Comparison of ENCODE assay signal across 8 mouse cellular contexts in genomic region chr11:119909436-119909835, GRCm38 (mm10). TPM values are rescaled to one million over a fixed set of nuclear protein-coding genes. Genes with fewer than 3 reads are reported as not detected.
A peak's percentile ranks its signal among the peaks of the same experiment; 100 is the strongest.
DNase-seq lines count a peak whose midpoint lies in the region; ATAC-seq lines count a peak whose summit lies in the region.

No protein-coding gene starts in this region.

- H3K9me3 ChIP-seq in embryonic facial prominence, embryonic 11.5 days (replicated peaks; ENCODE audit: control insufficient read depth, low read length) = no peaks in the 10 kb centered on the region

- H3K27me3 ChIP-seq in embryonic facial prominence, embryonic 11.5 days (ENCODE audit: control insufficient read depth, insufficient read depth, low read length) = no peaks in the 10 kb centered on the region

- H3K4me1 ChIP-seq in embryonic facial prominence, embryonic 11.5 days (ENCODE audit: control insufficient read depth, insufficient read depth, low read length) = peaks cover under 1% of the 10 kb centered on the region; the same call in 1 of the 2 replicates

- no peak overlapping the region for H3K27ac ChIP-seq in embryonic facial prominence, embryonic 11.5 days (replicated peaks; ENCODE audit: low read depth, low read length)

- 2% methylated on average over 5 of the region's 5 CpGs for WGBS in embryonic facial prominence, embryonic 11.5 days

- no peak overlapping the region for H3K4me3 ChIP-seq in embryonic facial prominence, embryonic 11.5 days (ENCODE audit: low read depth, low read length)

- no peak overlapping the region for H3K4me2 ChIP-seq in embryonic facial prominence, embryonic 11.5 days (ENCODE audit: low read depth, low read length)

- peak overlapping the region; percentile 2; the same call in 1 of the 2 replicates for H3K9ac ChIP-seq in embryonic facial prominence, embryonic 11.5 days (replicated peaks; ENCODE audit: low read length)

- ATAC-seq in embryonic facial prominence, embryonic 11.5 days (replicated peaks; ENCODE audit: insufficient number of reproducible peaks, low FRiP score, low TSS enrichment, low read depth) = no peak
- peak; percentile 47 to 53; a peak in 2 of 4 replicates for ATAC-seq in hematopoietic stem cell, adult 5-6 weeks (replicated peaks in 1 of 2; ENCODE audit: insufficient read depth in 1 of 2, low FRiP score in 2 of 2, low TSS enrichment in 1 of 2, low read depth in 1 of 2, poor library complexity in 2 of 2, severe bottlenecking in 2 of 2)
- ATAC-seq in megakaryocyte progenitor cell, adult 5-6 weeks (replicated peaks; ENCODE audit: poor library complexity) = peak; percentile 57

- H3K36me3 ChIP-seq in embryonic facial prominence, embryonic 11.5 days (replicated peaks; ENCODE audit: control insufficient read depth, insufficient read depth, low read depth, low read length) = no peaks in the 10 kb centered on the region

- DNase-seq in adrenal gland, adult (ENCODE audit: inconsistent age in 2 of 2, low spot score in 1 of 2) = peak; percentile 70 to 89
- no peak for DNase-seq in adrenal gland, adult 8-10 months
- DNase-seq in adrenal gland, adult 18-20 months (ENCODE audit: low spot score in 2 of 2) = peak; percentile 72 to 80
- DNase-seq in embryonic facial prominence, embryonic 11.5 days (ENCODE audit: low spot score) = peak; percentile 75
- peak; percentile 75 to 79 for DNase-seq in layer of hippocampus, postnatal 36 days
- DNase-seq in spleen, postnatal 36 days (ENCODE audit: low spot score in 2 of 2) = peak; percentile 40

RNA-seq across cellular contexts. Expression of gene Chmp6, which starts 3.8 kb away (rescaled TPM):
- 10 to 100 TPM; 36.1 to 46.8 (median 45.7) TPM for total RNA-seq in adrenal gland, adult 8-10 months (2022)
- 10 to 100 TPM; 32.3 to 33.3 TPM for total RNA-seq in adrenal gland, adult 18-20 months (2021)
- 93.8 and 106 TPM in 2 replicates for polyA plus RNA-seq in embryonic facial prominence, embryonic 11.5 days (2014; fragmentation: Nextera tagmentation; extraction: Ambion mirVana)
- 47.7 and 67.0 TPM in 2 replicates for total RNA-seq in hematopoietic stem cell, adult 5-6 weeks (2017)
- 10 to 100 TPM; 33.3 to 38.4 TPM for total RNA-seq in layer of hippocampus, postnatal 36 days (2021)
- total RNA-seq in megakaryocyte progenitor cell, adult 5-6 weeks (2015) = 15.9 and 16.2 TPM in 2 replicates
- total RNA-seq in megakaryocyte progenitor cell, adult 5-6 weeks (2017) = 33.4 and 34.8 TPM in 2 replicates

RNA-seq across cellular contexts. Expression of gene Baiap2, which starts 33.1 kb away (rescaled TPM):
- total RNA-seq in adrenal gland, adult 8-10 months (2022) = 10 to 100 TPM in 3 of 4 experiments, 1 to 10 TPM in 1; 9.3 to 39.2 (median 25.4) TPM
- 10 to 100 TPM; 16.5 to 31.7 TPM for total RNA-seq in adrenal gland, adult 18-20 months (2021)
- polyA plus RNA-seq in embryonic facial prominence, embryonic 11.5 days (2014; fragmentation: Nextera tagmentation; extraction: Ambion mirVana) = 11.9 and 13.9 TPM in 2 replicates
- total RNA-seq in hematopoietic stem cell, adult 5-6 weeks (2017) = 10.6 and 19.9 TPM in 2 replicates
- 100 to 1,000 TPM; 246 to 257 TPM for total RNA-seq in layer of hippocampus, postnatal 36 days (2021)
- total RNA-seq in megakaryocyte progenitor cell, adult 5-6 weeks (2015) = 4.4 and 4.8 TPM in 2 replicates
- 5.5 and 6.8 TPM in 2 replicates for total RNA-seq in megakaryocyte progenitor cell, adult 5-6 weeks (2017)

Comparison
In these comparisons a context has a peak if more than half of its experiments do, and no peak if none do; other contexts are left out.
1. RNA of gene Baiap2, which starts 33.1 kb away (total RNA-seq): 246 to 257 TPM in layer of hippocampus, postnatal 36 days; 9.3 to 39.2 TPM in adrenal gland, adult 8-10 months, 16.5 to 31.7 TPM in adrenal gland, adult 18-20 months, 10.6 to 19.9 TPM in hematopoietic stem cell, adult 5-6 weeks and 4.4 to 6.8 TPM in megakaryocyte progenitor cell, adult 5-6 weeks; every median in the first group is over 4 times any median in the second.